Mouse (Mus musculus) urinary bladder, postnatal 10 days (tissue): ENCODE data around the gene Mark1.
A peak's percentile ranks its signal among the peaks of the same experiment; 100 is the strongest.

Experiments
- DNase-seq: peaks from one replicate; pipeline ENCODE4 v3.0.0; 2022; ENCODE audit warnings: low spot score

The Mark1 gene

DNA sequence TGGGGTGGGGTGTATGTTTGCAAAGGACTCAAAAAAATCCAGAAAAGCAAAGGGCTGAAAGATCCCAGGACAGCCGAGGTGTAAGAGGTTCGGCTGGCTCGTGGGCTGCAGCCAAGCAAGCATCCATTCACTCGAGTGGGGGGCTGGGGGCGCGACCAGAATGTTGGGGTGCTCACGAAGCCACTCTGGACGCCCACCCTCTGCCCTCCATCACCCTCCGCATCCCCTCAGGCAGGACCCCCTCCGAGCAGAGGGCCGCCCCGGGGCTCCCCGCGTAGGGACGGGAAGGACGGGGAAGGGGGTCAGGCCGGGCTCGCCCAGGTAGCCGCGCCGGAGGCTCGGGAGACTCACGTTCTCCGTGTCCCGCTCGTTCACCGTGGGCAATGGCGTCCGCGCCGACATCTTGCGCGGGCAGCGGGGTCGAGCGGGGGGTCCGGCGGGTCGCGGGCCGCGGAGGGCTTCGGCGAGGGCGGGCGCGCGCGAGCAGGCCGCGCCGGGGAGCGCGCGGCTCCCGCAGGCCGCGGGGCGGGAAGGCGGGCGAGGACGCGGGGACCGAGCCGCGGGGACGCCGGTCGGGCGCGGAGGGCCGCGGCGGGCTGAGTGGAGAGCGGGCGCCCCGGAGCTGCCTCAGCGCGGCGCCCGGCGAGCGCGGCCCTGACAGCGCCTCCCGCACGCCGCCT, at the start of gene Mark1:
Gene Mark1 (minus strand): TSS at position 500 of the 680 bp plus-strand sequence.
- DNase-seq: no peak

DNA sequence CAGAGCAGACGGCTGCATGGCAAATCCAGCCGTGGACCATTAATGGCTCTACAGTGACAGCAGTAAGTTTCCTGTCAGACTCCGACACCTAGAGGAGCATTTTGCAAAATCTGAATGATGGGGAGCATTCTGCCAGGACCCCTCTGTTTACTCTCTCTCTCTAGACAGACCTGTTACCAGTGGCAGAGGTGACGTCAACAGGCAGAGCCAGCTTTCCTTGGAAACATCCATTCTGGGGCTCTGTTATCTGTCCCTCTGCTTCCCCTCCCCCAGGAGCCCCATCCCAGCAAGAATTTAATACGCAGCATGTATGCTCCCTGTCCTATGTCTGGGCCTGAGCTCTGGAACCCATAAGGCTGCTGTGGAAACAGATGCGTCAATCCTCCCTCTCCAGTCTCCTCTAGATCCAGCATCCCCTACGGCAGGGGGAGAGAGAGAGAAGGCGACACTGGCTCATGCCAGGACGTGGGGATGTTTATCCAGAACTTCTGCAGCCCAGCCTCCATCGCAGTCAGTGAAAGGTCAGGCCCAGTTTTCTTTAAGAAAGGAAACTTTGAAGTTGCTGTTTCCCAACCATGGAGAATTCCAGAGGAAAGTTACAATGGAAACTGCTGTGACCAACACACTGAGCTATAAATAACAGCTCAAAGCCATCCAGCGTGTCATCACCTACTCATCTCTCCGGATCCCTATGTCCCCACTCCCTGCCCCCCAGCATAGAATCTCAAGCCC, 48.3 kb upstream of the Mark1 start:
- DNase-seq: no peak

DNA sequence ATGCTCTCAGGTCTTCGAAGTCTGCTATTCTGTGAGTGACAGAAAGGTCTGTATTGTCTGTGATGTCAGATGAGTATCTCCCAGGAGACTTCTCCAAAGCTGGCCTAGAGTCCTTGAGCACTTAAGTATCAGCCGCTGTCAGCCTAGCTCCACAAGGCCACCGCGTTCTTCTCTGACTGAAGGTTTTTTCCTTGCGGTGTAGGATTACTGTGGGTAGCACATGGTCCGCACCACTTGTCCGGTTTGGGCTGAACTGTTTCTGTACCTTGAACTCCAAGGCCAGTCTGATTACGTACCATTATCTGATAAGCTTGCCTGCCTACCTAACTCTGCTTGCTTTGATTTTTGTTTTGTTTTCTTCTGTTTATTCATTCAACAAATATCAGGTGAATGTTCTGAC, 47.1 kb upstream of the Mark1 start:
- no peak for DNase-seq

DNA sequence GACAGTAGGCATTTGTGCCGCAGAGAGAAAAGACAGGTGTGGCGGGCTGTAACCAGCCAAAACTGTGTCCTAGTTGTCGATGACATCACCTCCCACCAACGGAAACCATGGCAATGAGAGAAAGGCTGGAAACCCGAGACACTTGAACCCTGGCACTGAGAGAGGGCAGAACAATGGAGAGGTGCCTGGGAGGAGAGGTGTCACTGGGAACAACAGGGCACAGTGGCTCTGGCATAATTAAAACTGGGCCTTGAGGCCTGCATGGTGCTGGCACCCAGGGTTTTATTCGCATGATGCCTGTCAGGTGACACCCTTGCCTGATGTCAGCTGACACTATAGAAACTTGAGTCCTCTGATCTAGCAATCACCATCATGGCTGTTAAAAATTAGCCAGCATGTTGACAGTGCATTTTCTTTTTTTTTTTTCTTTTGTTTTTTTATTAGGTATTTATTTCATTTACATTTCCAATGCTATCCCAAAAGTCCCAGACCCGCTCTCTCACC, 38.9 kb upstream of the Mark1 start:
- no peak for DNase-seq

DNA sequence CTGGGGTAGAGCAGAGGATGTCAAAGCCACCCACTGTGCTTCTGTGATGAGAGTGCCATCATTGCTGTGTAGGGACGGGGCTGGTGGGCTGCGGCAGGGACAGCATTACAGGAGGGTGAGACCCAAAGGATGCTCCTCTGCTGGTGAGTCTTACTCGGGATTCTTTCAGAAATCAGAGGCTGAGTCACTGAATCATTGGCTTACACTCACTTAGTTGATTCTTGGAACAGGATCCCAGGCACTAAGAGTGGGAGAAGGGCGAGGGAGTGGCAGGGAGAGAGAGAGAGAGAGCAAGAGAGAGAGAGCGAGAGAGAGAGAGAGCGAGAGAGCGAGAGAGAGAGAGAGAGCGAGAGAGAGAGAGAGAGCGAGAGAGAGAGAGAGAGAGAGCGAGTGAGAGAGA, 31.2 kb upstream of the Mark1 start:
- no peak for DNase-seq

DNA sequence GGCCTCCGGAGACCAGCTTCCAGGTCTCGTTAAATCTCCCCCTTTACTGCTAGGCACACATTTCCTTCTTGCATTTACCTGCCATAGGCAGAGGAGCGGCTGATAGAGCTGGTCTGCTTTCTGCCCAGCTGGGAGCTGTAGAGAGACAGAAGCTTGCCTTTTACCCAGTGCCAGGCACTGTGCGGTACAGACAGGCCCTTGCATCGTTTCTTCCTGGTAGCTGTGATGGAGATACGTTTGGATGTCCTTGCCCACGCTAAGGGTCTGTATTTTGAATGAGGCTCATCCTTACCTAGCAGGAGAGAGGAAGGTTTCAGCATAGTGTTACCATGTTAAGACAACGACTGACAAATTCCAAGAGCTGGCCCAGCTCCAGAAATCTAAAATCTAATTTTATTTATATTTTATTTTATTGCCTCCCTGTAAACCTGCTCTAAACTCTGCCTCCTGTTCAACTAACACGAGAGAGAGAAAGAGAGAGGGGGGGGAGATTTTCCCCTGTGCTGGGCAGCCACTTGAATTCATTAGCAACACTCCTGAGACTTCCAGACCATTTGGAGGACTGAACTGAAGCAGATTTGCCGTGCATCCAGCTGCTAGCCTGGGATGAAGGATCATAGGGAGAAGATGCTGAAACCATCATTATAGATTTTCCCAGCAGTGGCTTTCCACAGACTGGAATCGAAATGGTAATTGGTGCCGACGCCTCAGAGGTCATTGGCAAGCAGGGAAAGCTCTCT, 21.2 kb upstream of the Mark1 start:
- DNase-seq: no peak

DNA sequence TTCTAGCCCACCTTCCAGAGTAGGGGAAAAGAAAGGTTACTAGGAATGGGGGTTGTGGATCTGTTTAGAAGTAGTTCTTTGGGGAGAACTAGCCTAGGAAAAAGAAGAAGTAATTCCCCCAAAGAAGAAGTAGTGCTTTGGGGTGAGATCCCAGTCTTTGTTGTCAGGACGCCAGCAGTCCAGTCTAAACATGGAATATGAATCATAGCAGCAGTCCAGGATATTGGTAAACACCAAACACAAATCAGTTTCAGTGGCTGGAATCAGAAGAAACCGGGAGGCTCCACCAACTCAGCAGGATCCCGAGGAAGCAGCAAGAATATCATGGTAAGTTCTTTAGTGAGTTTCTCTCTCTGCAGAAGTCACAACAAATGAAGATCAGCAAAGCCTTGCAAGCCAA, 13.2 kb upstream of the Mark1 start:
- DNase-seq: no peak

DNA sequence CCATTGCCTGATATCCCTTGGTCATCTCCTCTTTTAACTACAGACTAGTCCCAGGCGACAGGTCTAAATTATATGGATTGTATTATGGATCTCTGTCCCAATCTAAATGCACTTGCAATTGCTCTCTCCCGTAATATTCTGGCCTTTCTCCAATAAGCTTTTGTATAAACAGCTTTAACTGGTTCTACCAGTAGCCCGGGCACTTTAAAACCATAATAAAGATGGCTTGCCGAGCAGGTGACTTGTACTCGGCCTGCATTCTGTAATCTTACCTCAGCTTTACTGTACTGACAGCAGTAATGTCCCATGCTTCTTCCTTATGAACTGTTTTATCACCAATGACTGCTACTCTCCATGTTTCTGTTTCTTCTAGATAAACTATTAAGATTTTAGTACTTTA, 7.7 kb upstream of the Mark1 start:
- no peak for DNase-seq

DNA sequence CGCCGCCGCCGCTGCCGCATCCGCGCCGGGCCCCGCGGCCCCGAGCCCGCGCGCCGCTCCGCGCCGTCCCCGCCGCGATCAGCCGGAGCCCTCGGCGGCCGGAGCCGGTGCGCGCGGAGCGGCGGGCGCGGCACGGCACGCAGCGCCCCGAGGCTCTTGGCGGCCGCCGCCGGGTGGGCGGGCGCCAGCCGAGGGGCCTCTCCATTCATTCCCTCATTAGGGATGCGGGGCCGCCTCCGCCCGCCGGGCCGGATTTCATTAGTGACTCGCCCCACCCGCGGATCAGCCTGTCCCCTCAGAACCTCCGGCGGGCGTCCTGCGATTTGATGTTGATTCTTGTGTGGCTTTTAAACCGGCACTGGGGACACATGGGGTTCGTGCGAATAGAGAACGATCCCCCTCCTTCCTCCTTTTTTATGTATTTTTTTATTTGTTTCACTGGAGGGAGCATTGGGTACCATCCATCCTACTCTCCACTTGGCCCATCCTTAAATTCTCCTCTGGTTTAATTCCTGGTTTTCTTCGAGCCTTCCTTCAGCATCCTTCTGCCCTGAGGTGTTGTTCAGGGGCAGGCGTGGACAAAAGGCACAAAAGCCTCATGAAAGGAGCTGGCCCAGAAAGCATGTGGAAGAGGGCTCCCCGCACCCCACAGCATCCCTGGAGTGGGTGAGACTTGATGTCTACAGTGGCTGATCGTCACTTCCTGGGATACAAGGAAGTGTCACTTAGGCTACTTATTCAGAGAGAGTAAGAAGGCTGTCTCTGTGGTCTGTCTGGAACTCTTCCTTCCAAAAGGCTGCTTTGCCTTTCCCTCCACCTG, 620 bp upstream of the Mark1 start:
- no peak for DNase-seq

DNA sequence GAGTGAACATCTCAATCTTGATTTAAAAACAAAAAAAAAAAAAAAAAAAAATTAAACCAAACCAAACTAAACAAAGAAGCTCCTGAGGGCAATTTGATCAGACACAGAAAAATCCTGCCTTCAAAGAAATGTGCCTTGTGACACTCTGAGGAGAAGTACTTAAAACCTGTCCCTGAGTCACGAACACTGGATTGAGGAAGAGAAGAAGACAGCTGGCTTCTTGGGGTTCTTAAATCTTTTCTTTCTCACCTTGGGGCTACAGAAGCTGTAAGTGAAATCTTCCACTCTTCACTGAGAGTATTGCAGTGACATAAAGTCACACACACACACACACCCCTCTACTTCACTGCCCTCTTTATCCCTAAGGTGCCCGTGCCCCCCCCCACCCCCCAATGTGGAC, 739 bp downstream of the Mark1 start:
- DNase-seq: no peak

DNA sequence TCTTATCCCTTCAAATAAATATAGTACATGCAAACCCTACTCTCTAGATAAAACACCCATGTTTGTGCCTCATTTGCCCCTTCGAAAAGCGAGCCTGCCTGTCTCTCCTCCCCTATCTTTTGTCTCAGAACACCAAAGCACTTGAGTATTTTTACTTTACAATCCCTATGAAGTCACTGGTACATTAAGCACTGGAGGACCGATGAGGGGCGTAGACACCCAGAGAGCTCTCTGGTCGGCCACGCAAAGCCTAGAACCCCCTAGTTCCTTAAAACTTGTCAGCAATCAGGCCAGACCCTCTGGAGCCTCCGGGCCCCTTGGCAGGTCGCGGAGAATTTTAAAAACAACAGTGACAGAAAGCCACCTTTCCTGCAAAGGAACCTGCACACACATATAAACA, 1.2 kb downstream of the Mark1 start:
- DNase-seq: no peak

DNA sequence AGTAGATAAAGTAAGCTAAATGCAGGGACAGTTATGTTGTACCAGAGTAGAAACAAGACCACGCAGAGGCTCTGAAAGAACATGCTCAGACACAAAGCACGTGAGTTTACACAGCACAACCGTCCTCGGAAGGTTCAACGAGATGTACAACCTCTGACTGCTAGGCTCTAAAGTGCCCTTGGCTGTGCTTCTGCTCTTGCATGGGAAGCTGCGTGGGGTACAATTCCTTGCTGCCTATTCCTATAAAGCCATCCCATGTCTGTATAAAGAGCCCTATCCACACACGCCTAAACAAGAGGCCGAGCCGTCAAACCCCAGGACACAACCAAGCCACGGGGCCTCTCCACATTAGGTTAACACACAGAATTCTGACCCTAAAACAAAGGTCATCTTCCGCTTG, 1.9 kb downstream of the Mark1 start:
- DNase-seq: no peak

DNA sequence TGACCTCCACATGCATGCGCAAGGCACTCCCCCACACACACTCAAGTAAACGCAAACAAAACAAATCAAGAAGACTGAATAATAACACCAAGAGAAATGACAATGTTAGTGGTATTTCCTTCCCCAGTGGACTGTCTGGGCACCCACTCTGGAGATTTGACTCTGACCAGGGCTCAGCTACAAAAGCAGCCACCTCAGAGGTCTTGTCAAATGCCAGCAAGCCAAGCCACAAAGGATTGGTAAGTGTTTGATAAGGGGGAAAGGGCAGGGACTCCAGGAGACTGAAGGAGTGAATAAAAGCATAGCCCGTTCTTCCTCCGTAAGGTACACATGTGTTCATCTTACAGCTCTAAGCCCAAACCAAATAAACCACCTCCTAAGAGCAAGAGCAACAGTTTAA, 4.0 kb downstream of the Mark1 start:
- no peak for DNase-seq

DNA sequence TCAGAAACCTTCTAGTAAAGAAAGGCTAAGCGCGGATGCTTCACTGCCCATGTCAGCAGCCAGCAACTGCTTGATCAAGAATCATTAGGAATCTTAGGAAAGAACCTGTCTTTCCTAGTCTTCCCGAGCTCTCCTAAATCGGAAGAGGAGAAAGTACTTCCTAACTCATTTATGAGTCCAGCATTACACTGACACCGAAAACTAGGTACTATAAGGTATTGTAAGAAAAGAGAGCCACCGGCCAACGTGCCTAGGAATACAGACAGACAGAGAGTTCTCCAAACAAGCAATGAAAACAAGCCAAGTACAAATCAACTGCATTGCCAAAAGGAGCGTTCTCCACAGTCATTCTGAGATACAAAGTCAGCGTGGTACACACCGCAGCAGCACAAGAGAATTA, 8.2 kb downstream of the Mark1 start:
- no peak for DNase-seq

DNA sequence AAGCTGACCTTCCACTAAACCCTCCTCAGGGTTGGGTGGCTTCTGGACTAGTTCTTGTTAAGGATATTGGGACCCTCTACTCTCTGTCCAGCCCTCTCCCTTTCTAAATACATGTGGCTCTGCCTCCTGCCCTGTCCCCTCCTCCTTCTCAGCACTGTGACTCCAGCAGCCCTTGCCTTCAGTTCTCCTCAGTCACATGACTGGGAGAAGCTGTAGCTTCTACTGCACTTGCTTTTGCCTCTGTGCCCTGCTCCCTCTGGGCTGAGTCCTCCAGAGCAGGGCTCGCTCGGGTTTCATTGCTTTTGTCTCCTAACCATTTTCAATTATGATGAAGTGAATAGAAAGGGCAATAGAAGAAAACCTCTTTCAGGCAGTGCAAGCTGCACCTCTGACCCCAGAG, 12.6 kb downstream of the Mark1 start:
- no peak for DNase-seq

DNA sequence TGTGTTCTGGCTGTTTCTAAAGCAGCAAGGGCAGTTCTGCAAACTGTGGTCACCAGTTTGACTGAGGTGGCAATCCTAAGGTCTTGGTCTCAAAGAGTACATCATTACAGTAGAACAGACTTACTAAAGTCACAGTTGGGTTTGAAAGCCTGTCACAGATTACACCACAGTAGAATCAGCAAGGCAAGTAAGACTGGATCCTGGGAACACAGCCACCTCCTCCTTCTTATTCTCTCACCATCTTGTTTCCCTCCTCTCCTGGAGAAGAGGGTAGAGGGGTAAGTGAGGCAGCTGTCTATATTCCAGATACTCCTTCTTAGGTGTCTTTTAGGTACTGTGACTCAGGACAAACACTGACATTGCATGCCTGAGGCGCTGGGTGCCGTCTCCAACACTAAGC, 14.6 kb downstream of the Mark1 start:
- no peak for DNase-seq

DNA sequence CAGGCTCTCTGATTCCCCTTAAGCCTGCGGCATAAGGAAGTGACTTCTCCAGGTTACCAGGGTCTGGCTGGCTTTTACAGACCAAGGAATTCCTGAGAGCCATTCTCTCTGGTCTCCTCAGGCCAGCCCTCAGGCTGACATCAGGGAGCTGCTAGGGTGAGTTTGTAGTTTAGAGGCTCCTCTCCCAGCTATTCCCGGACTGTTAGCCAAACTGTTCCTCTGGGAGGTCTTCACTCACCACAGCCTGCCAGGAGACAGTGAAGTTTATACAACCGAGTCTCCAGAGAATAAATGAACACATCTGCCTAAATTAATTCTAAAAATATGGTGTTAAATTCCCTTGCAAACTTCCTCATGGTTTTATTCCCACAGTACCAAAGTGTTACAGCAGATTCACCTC, 15.6 kb downstream of the Mark1 start:
- DNase-seq: no peak

DNA sequence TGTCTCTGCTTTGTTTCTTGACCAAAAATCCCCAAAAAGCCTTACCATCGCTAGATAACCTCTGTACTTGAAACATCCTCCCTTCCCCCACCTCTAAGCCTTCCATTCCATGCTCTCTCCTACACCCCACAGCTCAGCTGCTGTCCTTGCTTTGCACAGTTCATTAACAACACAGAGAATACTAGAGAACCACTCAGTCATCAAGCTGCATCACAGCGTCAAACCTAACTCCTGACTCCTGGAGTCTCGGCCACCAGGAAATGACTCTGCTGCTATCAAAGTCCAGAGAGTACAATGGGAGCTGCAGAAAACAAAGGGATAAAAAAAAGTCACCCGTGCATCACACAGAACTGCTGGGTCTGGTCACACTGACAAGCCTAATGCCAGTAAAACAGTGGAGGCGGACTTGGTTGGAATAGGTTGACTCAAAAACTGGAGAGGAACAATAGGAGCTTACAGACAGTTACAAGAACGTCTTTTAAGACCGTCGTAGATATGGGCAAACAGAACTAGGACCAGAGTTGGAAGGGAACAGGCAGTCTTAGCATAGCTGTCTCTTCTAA, 27.1 kb downstream of the Mark1 start:
- DNase-seq: no peak

DNA sequence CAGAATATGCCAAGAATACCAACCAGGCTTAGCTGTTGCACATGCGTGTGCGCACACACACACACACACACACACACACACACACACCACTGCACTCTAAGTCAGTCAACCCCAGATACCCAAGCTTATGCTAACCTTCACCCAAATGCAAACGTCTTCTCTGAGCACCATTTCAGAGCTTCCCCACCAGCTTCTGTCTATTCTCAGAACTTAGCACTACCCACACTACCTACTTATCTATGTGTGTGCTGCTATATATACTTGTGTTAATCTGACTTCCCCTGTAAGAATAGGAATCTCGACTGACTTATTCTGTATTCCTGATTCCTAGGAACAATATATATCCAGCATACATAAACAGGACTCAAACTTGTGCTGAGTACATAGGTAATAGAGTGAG, 30.0 kb downstream of the Mark1 start:
- no peak for DNase-seq

DNA sequence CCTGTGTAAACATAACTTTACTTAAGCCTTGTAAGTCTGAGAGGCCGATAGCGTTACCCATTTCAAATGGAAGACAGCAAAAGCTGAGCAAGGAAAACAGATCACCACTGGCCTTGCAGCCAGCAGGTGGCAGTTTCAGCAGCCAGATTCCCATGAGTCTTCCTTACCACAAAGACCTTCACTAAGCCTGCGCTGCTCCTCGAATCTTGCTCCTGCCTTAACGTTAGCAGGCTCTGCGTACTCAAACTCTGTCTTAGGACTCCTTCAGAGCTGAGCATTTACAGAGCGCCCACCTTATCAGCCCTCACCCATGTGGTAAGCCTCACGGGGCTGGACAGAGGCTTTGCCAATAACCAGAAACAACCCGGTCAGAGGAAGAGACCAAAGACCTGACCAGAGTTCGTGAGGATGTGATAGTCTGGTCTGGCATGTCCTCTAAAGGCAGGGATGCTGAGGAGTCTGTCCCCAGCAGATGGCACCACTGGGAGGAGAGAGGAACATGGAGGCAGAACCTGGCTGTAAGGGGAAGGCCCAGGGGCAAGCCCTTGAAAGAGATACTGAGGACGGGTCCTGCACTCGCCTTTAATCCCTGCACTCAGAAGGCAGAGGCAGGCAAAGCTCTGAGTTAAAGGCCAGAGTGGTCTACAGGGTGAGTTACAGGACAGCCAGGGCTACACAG, 33.5 kb downstream of the Mark1 start:
- peak; percentile 27 for DNase-seq

DNA sequence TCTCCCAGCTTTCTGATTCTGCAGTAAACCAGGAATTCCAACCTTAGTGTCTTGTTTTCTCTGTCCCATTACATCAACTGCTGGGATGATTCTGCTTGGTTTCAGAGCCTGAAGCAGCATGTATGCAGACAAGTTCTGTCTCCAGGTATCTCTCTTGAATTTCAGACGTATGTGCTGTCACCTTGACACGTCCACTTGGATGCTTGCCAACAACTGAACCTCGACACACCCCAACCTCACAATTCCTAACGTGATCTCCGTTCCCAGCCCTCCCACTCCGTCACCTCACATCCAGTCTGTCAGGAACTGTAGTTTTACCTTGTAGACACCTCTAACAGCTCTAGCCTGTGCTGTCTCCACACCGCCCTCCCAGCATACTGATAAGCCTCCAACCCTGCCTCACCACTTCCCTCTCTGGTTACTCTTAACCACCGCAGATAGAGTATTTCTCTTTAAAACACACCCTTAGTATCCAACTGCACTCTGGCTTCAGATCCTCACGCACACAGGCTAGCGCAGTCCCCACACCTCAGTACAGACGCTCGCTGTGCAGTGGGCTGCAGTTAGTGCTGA, 36.2 kb downstream of the Mark1 start:
- DNase-seq: no peak
